Mouse (Mus musculus) A20 (cell line): ENCODE data around the gene Hs3st6.

Experiments used
- DNase-seq: peaks from one replicate; pipeline ENCODE4 v3.0.0-alpha.2; 2011; ENCODE audit warnings: low read depth, low spot score

Gene Hs3st6

GRCm38 (mm10) chr17:24766266-24766875 is 13.6 kb downstream of the Hs3st6 start:
- no peak for DNase-seq

- DNase-seq, result peak; percentile 87
These were observed 16.4 kb downstream of the Hs3st6 start for GRCm38 (mm10) chr17:24769146-24769545.

- no peak for DNase-seq
These were observed 20.5 kb downstream of the Hs3st6 start for GRCm38 (mm10) chr17:24773241-24773640.

- DNase-seq, result no peak
These were observed 22.4 kb downstream of the Hs3st6 start for GRCm38 (mm10) chr17:24775173-24775572.

GRCm38 (mm10) chr17:24777073-24777472 is 24.3 kb downstream of the Hs3st6 start:
- DNase-seq, result no peak

- DNase-seq, result peak; percentile 52
These were observed 28.0 kb downstream of the Hs3st6 start for GRCm38 (mm10) chr17:24780821-24781220.

GRCm38 (mm10) chr17:24792190-24792589 is 39.4 kb downstream of the Hs3st6 start:
- no peak for DNase-seq

GRCm38 (mm10) chr17:24794791-24795190 is 42.0 kb downstream of the Hs3st6 start:
- DNase-seq, result no peak

- DNase-seq, result peak; percentile 39
These were observed 44.2 kb downstream of the Hs3st6 start for GRCm38 (mm10) chr17:24796969-24797368.

GRCm38 (mm10) chr17:24798229-24798628 is 45.4 kb downstream of the Hs3st6 start:
- no peak for DNase-seq

- no peak for DNase-seq
These were observed 46.7 kb downstream of the Hs3st6 start for GRCm38 (mm10) chr17:24799476-24799875.

GRCm38 (mm10) chr17:24800524-24800923 is 47.7 kb downstream of the Hs3st6 start:
- DNase-seq, result peak; percentile 35

- peak; percentile 93 for DNase-seq
These were observed 51.5 kb downstream of the Hs3st6 start, which contains the start of gene Meiob for GRCm38 (mm10) chr17:24803952-24804951. Gene Meiob, plus strand, starts transcription at chr17:24804289.
